Mouse (Mus musculus) heart, adult 2 months (tissue): ENCODE results near the gene Pkd2l1. TPM values are rescaled to one million over a fixed set of nuclear protein-coding genes. Genes with fewer than 3 reads are reported as not detected.

Experiments used
- DNase-seq, 2 experiments: peaks; one replicate each; pipeline ENCODE4 v3.0.0; 2021
- H3K27ac ChIP-seq: fragments of 200-600 bp; 2 replicates; pipeline ENCODE4 v1.8.1; 2022
- H3K27me3 ChIP-seq: fragments of 200-500 bp; 2 replicates; pipeline ENCODE4 v1.6.1; 2012; ENCODE audit warnings: mild to moderate bottlenecking, low read length, inconsistent platforms, mixed read lengths; ENCODE audit not compliant: control insufficient read depth, insufficient read depth
- H3K36me3 ChIP-seq: fragments of 200-500 bp; 2 replicates; pipeline ENCODE4 v1.6.1; 2012; ENCODE audit warnings: low read length, inconsistent platforms; ENCODE audit not compliant: control insufficient read depth, insufficient read depth
- H3K4me1 ChIP-seq: fragments of 200-500 bp; 2 replicates; pipeline ENCODE4 v1.6.1; 2011; ENCODE audit warnings: low read length; ENCODE audit not compliant: control insufficient read depth, insufficient read depth
- H3K4me3 ChIP-seq: fragments of 200-600 bp; 2 replicates; pipeline ENCODE4 v1.8.1; 2022
- H3K79me2 ChIP-seq: fragments of 200-500 bp; replicated peaks from 2 replicates; pipeline ENCODE4 v1.6.1; 2012; ENCODE audit warnings: mild to moderate bottlenecking, inconsistent platforms, low read length, moderate library complexity, mixed read lengths; ENCODE audit not compliant: control insufficient read depth, insufficient read depth
- H3K9ac ChIP-seq: fragments of 200-500 bp; 2 replicates; pipeline ENCODE4 v1.6.1; 2012; ENCODE audit warnings: low read depth, mild to moderate bottlenecking, control low read depth, inconsistent platforms, low read length, mixed read lengths
- CTCF ChIP-seq: fragments of 200-600 bp; IDR thresholded peaks from 2 replicates; pipeline ENCODE4 v1.8.1; 2022; ENCODE audit warnings: antibody characterized with exemption, mild to moderate bottlenecking, moderate library complexity
- EP300 ChIP-seq: fragments of 200-500 bp; IDR thresholded peaks from 2 replicates; pipeline ENCODE4 v1.6.1; 2011; ENCODE audit warnings: low read depth, low read length, control low read depth; ENCODE audit not compliant: insufficient read depth
- POLR2A ChIP-seq: fragments of 200-500 bp; IDR thresholded peaks from 2 replicates; pipeline ENCODE4 v1.6.1; 2011; ENCODE audit warnings: mild to moderate bottlenecking, low read depth, low read length, control low read depth; ENCODE audit not compliant: insufficient read depth
- WGBS: fragments of 180-500 bp; shearing (Covaris S2); methylation state at CpG from one replicate; pipeline ENCODE4 v1.1.7; 2018; 5-methylcytosine and 5-hydroxymethylcytosine counted together
- intact Hi-C: fragments of 180-260 bp; cut with DNase I; formaldehyde crosslinking; loops from one replicate; pipeline ENCODE4 v1.15.1; 2025
- long read RNA-seq: library from polyadenylated mRNA; stranded (forward); transcript quantifications from one replicate; pipeline ENCODE4 v2.0.0, GENCODE M21; 2021
- polyA plus RNA-seq: library from polyadenylated mRNA; depleted of rRNA; stranded (reverse); fragments of >200 nt; gene quantifications from 2 replicates; pipeline ENCODE4 v1.2.3, GENCODE M21; 2012; rRNA removed
- total RNA-seq, 2 experiments: library from RNA; stranded (reverse); gene quantifications; 2 replicates each; pipeline ENCODE4 v1.2.3; 2021

Pkd2l1 gene
- total RNA-seq (not detected), polyA plus RNA-seq (not detected in 2 replicates)
- long read RNA-seq, result 0 reads

DNA sequence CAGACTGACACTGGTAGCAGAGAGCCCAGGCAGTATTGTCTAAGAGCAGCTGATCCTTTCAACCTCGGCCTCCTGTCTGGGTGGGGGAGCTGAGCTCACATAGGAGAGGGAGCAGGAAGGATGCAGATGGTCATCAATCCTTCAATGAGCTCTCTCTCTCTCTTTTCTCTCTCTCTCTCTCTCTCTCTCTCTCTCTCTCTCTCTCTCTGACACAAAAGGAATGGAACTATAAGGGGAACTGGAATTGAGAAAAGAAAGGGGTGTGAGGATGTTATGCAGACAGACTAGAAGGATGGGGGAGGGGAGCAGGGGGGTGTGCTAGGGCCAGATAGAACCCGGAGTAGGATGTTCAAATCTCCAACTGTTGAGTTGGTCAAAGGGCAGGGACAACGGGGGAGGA is at the start of gene Pkd2l1:
TSS of gene Pkd2l1 (minus strand) at position 101 of the 400 bp plus-strand sequence.
- Histone ChIP-seq H3K36me3 (no peaks in the 10 kb centered on the region), H3K4me1 (no peaks in the 10 kb centered on the region), H3K27me3 (no peaks in the 10 kb centered on the region), H3K79me2 (no peaks in the 10 kb centered on the region), H3K27ac (no peak within 1 kb of the TSS), H3K9ac (no peak within 1 kb of the TSS), H3K4me3 (no peak within 1 kb of the TSS)
- 37% methylated on average over 3 of the region's 3 CpGs for WGBS
- DNase-seq, result no peak
- intact Hi-C loops, result no loop called here
- no peak for TF ChIP-seq CTCF
- no peak for TF ChIP-seq POLR2A
- TF ChIP-seq EP300, result no peak

DNA sequence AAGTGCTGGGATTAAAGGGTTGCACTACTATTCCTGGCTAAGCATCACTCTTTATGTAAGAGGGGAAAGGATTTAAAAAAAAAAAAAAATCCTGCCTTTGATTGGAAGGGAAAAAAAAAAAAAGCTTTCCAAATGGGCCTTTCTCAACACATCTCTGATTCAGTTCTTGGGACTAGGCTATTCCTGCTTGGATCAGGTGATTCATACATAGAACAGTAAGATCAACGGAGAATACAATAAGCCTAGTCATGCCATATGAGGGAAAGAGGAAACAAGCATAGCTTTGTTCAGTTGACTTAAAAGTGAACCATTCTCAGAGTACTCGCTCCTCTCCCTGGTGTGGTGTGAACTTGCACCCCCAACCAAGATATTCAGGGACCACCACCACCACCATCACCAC is 46.7 kb upstream of the Pkd2l1 start:
- DNase-seq, result no peak
- intact Hi-C loops, result no loop called here
- Histone ChIP-seq H3K36me3 (no peaks in the 10 kb centered on the region), H3K4me3 (no peak overlapping the region), H3K27ac (no peak overlapping the region), H3K9ac (no peak overlapping the region), H3K4me1 (no peaks in the 10 kb centered on the region), H3K27me3 (no peaks in the 10 kb centered on the region), H3K79me2 (no peaks in the 10 kb centered on the region)
- TF ChIP-seq POLR2A (no peak), CTCF (no peak)
- whole genome bisulfite sequencing, result 64% methylated on average over 2 of the region's 2 CpGs

DNA sequence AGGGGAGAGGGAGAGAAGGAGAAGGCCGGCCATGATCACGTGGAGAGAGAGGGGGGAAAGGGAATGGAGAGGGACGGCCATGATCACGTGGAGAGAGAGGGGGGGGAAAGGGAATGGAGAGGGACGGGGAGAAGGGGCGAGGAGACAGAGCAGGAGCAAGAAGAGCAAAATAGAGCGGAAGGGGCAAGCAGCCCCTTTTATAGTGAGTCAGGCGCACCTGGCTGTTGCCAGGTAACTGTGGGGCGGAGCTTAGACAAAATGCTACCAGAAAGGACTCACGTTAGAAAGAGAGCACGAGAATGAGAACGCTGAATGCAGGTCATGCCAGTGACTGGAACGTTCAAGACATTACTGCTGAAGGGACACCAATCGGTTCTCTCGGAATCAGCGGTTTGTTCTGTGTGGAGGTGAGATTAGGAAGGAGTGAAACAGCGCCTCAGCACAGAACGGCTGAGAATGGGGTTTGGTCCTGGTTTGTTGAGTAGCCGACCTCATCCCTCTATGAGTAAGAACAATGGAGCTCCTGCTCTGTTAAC is 45.3 kb upstream of the Pkd2l1 start:
- H3K27ac ChIP-seq, result no peak overlapping the region
- no peaks in the 10 kb centered on the region for H3K4me1 ChIP-seq
- intact Hi-C loops, result no loop called here
- H3K36me3 ChIP-seq, result no peaks in the 10 kb centered on the region
- TF ChIP-seq CTCF (no peak), POLR2A (no peak)
- no peaks in the 10 kb centered on the region for H3K27me3 ChIP-seq
- no peak overlapping the region for H3K4me3 ChIP-seq
- H3K9ac ChIP-seq, result no peak overlapping the region
- 15% methylated on average over 19 of the region's 19 CpGs for WGBS
- no peaks in the 10 kb centered on the region for H3K79me2 ChIP-seq
- DNase-seq, result no peak

DNA sequence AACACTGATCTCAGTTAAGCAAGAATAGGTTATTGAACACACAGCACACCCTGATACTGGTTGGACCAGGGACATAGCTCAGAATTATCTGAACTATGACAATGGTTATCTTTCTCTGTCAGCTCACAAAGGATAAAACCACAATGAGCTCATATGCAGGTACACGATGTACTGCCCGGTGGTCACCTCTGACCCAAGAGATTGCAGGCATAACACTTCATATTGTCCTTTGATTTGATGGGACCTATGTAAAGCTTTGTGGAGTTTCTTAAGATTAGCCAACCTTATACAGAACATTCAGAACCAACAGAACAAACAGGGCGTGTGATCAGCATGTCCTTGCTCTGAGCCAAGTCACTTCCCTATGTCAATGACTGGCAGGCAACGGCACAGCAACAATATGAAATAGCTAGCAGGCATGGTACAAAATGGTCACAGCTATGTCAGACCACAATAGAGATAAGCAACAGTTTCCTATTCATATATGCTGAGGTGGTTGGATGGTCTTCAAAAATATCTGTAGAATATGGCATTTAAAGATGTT is 39.4 kb upstream of the Pkd2l1 start:
- Histone ChIP-seq H3K27ac (no peak overlapping the region), H3K79me2 (no peaks in the 10 kb centered on the region), H3K4me1 (no peaks in the 10 kb centered on the region), H3K4me3 (no peak overlapping the region), H3K36me3 (no peaks in the 10 kb centered on the region), H3K9ac (no peak overlapping the region), H3K27me3 (no peaks in the 10 kb centered on the region)
- TF ChIP-seq POLR2A (no peak), EP300 (no peak), CTCF (no peak)
- intact Hi-C loops, result no loop called here
- DNase-seq, result no peak
- WGBS, result 76% methylated on average over 4 of the region's 4 CpGs

DNA sequence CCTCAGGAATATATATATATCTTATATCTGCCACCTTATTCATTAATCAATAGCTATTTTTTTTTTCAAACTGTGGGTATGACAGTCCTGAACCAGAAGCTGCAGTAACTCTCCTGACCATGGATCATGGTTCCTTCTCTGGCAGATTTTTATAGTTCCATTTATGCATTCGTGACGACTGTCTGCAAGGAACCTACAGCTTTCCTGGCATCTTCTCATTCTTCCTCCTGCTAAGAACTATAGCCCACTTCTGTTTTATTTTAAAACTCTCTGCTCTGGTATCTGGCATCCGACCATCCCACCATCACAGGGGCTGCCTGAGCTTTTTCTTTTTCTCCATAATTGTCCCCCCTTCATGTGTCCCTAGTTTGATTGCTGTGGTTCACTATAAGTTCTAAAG is 38.0 kb upstream of the Pkd2l1 start:
- WGBS, result 70% methylated on average over 3 of the region's 3 CpGs
- H3K9ac ChIP-seq, result no peak overlapping the region
- no peaks in the 10 kb centered on the region for H3K36me3 ChIP-seq
- intact Hi-C loops, result no loop called here
- H3K79me2 ChIP-seq, result no peaks in the 10 kb centered on the region
- DNase-seq, result no peak
- no peaks in the 10 kb centered on the region for H3K27me3 ChIP-seq
- H3K27ac ChIP-seq, result no peak overlapping the region
- no peaks in the 10 kb centered on the region for H3K4me1 ChIP-seq
- TF ChIP-seq EP300 (no peak), POLR2A (no peak), CTCF (no peak)
- H3K4me3 ChIP-seq, result no peak overlapping the region

DNA sequence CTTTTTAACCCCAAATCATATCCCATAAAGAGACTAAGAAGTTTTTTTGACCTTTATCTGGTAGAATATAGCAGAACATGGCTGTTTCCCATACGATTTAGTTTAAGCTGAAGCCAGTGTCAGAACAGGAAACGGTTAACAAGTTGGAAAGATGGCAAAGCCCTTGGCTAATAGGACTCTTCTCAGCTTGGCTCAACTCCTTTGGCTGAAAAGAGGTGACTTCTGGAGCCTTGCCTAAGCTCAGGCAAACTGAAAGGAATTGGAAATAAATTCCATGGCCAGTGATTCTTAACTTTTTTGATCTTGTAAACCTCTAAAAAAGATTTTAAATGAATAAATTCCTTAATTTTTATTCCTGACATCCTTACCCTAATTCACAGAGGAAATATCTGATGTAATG is 37.5 kb upstream of the Pkd2l1 start:
- H3K79me2 ChIP-seq, result no peaks in the 10 kb centered on the region
- no peak for DNase-seq
- no peaks in the 10 kb centered on the region for H3K36me3 ChIP-seq
- no peak overlapping the region for H3K27ac ChIP-seq
- 49% methylated on average over 2 of the region's 2 CpGs for WGBS
- no peak for TF ChIP-seq POLR2A
- no peak for TF ChIP-seq CTCF
- H3K9ac ChIP-seq, result no peak overlapping the region
- H3K27me3 ChIP-seq, result no peaks in the 10 kb centered on the region
- intact Hi-C loops, result no loop called here
- no peak overlapping the region for H3K4me3 ChIP-seq
- no peaks in the 10 kb centered on the region for H3K4me1 ChIP-seq
